Mouse (Mus musculus) MEL (cell line): ENCODE measurements at regions not wholly inside any gene's neighbourhood (a gene's known extent, or its start where the extent isn't known, plus 50 kb on each side); places are given as distances from the start of the nearest gene placed in this dataset.

ENCODE experiments used
- NRF1 ChIP-seq: IDR thresholded peaks from 2 replicates; pipeline ENCODE4 v1.6.1; 2014; ENCODE audit warnings: low read depth, mild to moderate bottlenecking, inconsistent platforms, low read length, improper control_type of control experiment, moderate library complexity; ENCODE audit not compliant: poor library complexity, insufficient read depth, severe bottlenecking
- POLR2A ChIP-seq, 2 experiments: IDR thresholded peaks; 2 replicates each; pipeline ENCODE4 v1.6.1; 2011 to 2012; ENCODE audit warnings: low read length in 2 of 2, mild to moderate bottlenecking in 2 of 2, control low read depth in 1 of 2, improper control_type of control experiment in 1 of 2, low read depth in 1 of 2, moderate library complexity in 1 of 2; ENCODE audit not compliant: control insufficient read depth in 1 of 2, insufficient read depth in 1 of 2, poor library complexity in 1 of 2
- ZMIZ1 ChIP-seq: IDR thresholded peaks from 2 replicates; pipeline ENCODE4 v1.6.1; 2012; ENCODE audit warnings: low read depth, mild to moderate bottlenecking, inconsistent platforms, low read length, improper control_type of control experiment, moderate library complexity

DNA sequence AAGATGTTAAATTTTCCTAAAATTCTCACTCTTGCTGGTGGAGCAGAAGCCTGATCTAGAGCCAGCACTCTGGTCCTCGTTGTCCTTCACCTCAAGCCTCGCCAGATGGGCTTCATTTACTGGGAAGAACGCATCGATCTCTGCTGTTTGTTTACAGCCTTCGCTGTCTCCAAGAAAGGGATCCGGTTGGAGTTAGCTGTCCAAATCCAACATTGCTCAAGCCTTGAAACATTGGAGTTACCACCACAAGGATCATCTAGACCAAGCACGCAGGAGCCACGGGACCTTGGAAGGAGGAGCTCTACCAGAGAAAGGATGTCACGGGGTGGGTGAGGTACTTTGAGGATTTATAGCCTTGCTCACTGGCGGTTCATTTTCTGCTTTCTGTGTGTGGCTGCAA is 788.2 kb downstream of the Fat4 start:
- TF ChIP-seq ZMIZ1: no peak
- no peak for TF ChIP-seq NRF1
- TF ChIP-seq POLR2A (IDR thresholded peaks at IDR 0.05; ENCODE audit: control insufficient read depth in 1 of 2, insufficient read depth in 1 of 2, low read depth in 1 of 2, low read length in 2 of 2, poor library complexity in 1 of 2): no peak
